Mouse (Mus musculus): ENCODE data around the gene Dbx2.

DNA sequence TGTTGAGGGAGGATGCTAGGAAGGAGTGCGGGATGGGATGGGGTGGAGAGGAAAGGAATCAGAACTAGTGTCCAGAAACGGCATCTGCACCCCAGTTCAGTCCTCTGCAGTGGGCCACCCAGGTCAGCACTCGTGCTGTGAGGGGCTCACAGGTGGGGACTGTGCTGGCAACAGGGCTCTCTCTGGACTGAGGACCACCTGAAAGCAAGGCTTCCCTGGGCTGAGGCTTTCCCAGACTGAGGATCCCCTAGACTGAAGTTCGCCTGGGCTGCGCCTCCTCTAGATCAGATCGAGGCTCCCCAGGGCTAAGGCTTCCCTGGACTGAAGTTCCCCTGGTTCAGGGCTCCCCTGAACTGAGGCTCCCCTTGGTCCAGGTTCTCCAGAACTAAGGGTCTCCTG, 1.9 kb downstream of the Dbx2 start:
- TF ChIP-seq EP300 (optimal IDR thresholded peaks at IDR 0.05) (no peak), CTCF (IDR thresholded peaks at IDR 0.05; ENCODE audit: low read depth) (no peak)
